Mouse (Mus musculus) stomach, embryonic 15.5 days (tissue): ENCODE data around the gene Araf. TPM values are rescaled to one million over a fixed set of nuclear protein-coding genes. Genes with fewer than 3 reads are reported as not detected.

Experiments
- microRNA-seq: library from miRNA; unstranded; fragments of <30 nt; microRNA quantifications from one replicate; pipeline ENCODE4, GENCODE M21; 2016
- polyA plus RNA-seq: library from polyadenylated mRNA; unstranded; fragments of >200 nt; fragmentation: Nextera tagmentation; extraction: Ambion mirVana; gene quantifications from 2 replicates; pipeline ENCODE4 v1.2.1, GENCODE M21; 2015

Gene Araf
- polyA plus RNA-seq, 1 experiment from 2014 or later, result 98.8 TPM

Small RNA genes within 50 kb of the gene (microRNA-seq; reads per million reads assigned to microRNA genes)
- not detected for gene Gm24824
- gene Mir5617, result not detected

Other genes with a start within 250 kb of the Araf start
- 17.4 and 20.9 TPM in 2 replicates for gene Rgn, start 248.0 kb upstream of the Araf start, polyA plus RNA-seq
- 56.3 and 57.8 TPM in 2 replicates for gene Rbm10, start 180.3 kb upstream of the Araf start, polyA plus RNA-seq
- gene Ndufb11, start 180.2 kb upstream of the Araf start, polyA plus RNA-seq, result 250 and 251 TPM in 2 replicates
- gene Uba1, start 139.5 kb upstream of the Araf start, polyA plus RNA-seq, result 169 and 189 TPM in 2 replicates
- 101 and 114 TPM in 2 replicates for gene Cdk16, start 109.9 kb upstream of the Araf start, polyA plus RNA-seq
- gene Usp11, start 93.9 kb upstream of the Araf start, polyA plus RNA-seq, result 27.6 and 29.4 TPM in 2 replicates
- gene Timp1, start 72.4 kb downstream of the Araf start, polyA plus RNA-seq, result 18.3 and 19.3 TPM in 2 replicates
- gene Syn1, start 123.2 kb downstream of the Araf start, polyA plus RNA-seq, result 1.9 and 2.8 TPM in 2 replicates
- gene Cfp, start 133.7 kb downstream of the Araf start, polyA plus RNA-seq, result 8.4 and 8.9 TPM in 2 replicates
- gene Elk1, start 152.8 kb downstream of the Araf start, polyA plus RNA-seq, result 9.3 and 11.8 TPM in 2 replicates
- 51.3 and 55.7 TPM in 2 replicates for gene Uxt, start 164.2 kb downstream of the Araf start, polyA plus RNA-seq